Mouse (Mus musculus) CH12.LX (cell line): ENCODE results near the gene Hapln1. TPM values are rescaled to one million over a fixed set of nuclear protein-coding genes. Genes with fewer than 3 reads are reported as not detected.

Experiments
- DNase-seq: peaks from one replicate; pipeline ENCODE4 v3.0.0-alpha.2; 2013; ENCODE audit errors: extremely low read depth
- H3K27ac ChIP-seq: 2 replicates; pipeline ENCODE4 v1.5.1; 2012; ENCODE audit warnings: low read depth, mild to moderate bottlenecking, control low read depth, moderate library complexity; ENCODE audit not compliant: insufficient read depth
- H3K27me3 ChIP-seq: replicated peaks from 2 replicates; pipeline ENCODE3; 2012; ENCODE audit warnings: inconsistent platforms
- H3K36me3 ChIP-seq, 2 experiments: replicated peaks in 1 of 2; 2 replicates each; pipeline versions ENCODE3 to v1.6.1; 2012; ENCODE audit warnings: inconsistent platforms in 1 of 2, low read length in 1 of 2, mild to moderate bottlenecking in 1 of 2, mixed read lengths in 1 of 2, moderate library complexity in 1 of 2; ENCODE audit not compliant: control insufficient read depth in 1 of 2, insufficient read depth in 1 of 2
- H3K4me1 ChIP-seq, 2 experiments: 2 replicates each; pipeline ENCODE4 v1.6.1; 2012; ENCODE audit warnings: inconsistent platforms in 1 of 2, moderate library complexity in 1 of 2; ENCODE audit not compliant: insufficient read depth in 2 of 2, control insufficient read depth in 1 of 2
- H3K4me2 ChIP-seq: 2 replicates; pipeline ENCODE4 v1.6.1; 2012; ENCODE audit warnings: low read depth, mild to moderate bottlenecking, control low read depth; ENCODE audit not compliant: poor library complexity, insufficient read depth, severe bottlenecking
- H3K4me3 ChIP-seq, 3 experiments: fragments of 150-350 bp in 1 of 3; sonication (generic) in 1 of 3; replicated peaks in 1 of 3; 2 replicates each; pipeline versions ENCODE3 to v1.5.1; 2011 to 2012; ENCODE audit warnings: low read depth in 2 of 3, low read length in 2 of 3, mild to moderate bottlenecking in 2 of 3, moderate library complexity in 2 of 3, control low read depth in 1 of 3, improper control_type of control experiment in 1 of 3, inconsistent platforms in 1 of 3, mixed read lengths in 1 of 3; ENCODE audit not compliant: poor library complexity in 1 of 3
- H3K79me2 ChIP-seq: replicated peaks from 2 replicates; pipeline ENCODE4 v1.6.1; 2012; ENCODE audit warnings: mild to moderate bottlenecking, moderate library complexity; ENCODE audit not compliant: control insufficient read depth, poor library complexity, insufficient read depth, severe bottlenecking; ENCODE audit errors: extremely low read depth
- H3K9ac ChIP-seq: 2 replicates; pipeline ENCODE4 v1.6.1; 2012; ENCODE audit warnings: low read depth, mild to moderate bottlenecking, control low read depth, moderate library complexity; ENCODE audit not compliant: insufficient read depth
- H3K9me3 ChIP-seq: replicated peaks from 2 replicates; pipeline ENCODE3; 2012; ENCODE audit warnings: low read length, inconsistent platforms, mixed read lengths
- BHLHE40 ChIP-seq: IDR thresholded peaks from 2 replicates; pipeline ENCODE4 v1.6.1; 2011; ENCODE audit warnings: mild to moderate bottlenecking, low read depth, low read length, improper control_type of control experiment
- CHD2 ChIP-seq: IDR thresholded peaks from 2 replicates; pipeline ENCODE4 v1.6.1; 2011; ENCODE audit warnings: low read length, improper control_type of control experiment
- CTCF ChIP-seq, 2 experiments: IDR thresholded peaks in 1 of 2; conservative IDR thresholded peaks in 1 of 2; 2 replicates each; pipeline ENCODE4 v1.5.1; 2011 to 2012; ENCODE audit warnings: low read depth in 2 of 2, low read length in 2 of 2, improper control_type of control experiment in 1 of 2, inconsistent platforms in 1 of 2, mild to moderate bottlenecking in 1 of 2, moderate library complexity in 1 of 2
- ELF1 ChIP-seq: IDR thresholded peaks from 2 replicates; pipeline ENCODE4 v1.6.1; 2014; ENCODE audit warnings: low read depth, mild to moderate bottlenecking, inconsistent platforms, low read length, improper control_type of control experiment
- EP300 ChIP-seq: IDR thresholded peaks from 2 replicates; pipeline ENCODE4 v1.6.1; 2011; ENCODE audit warnings: low read length, improper control_type of control experiment
- ETS1 ChIP-seq: conservative IDR thresholded peaks from 2 replicates; pipeline ENCODE4 v1.6.1; 2012; ENCODE audit warnings: low read depth, mild to moderate bottlenecking, inconsistent platforms, low read length, improper control_type of control experiment, moderate library complexity
- GABPA ChIP-seq: IDR thresholded peaks from 2 replicates; pipeline ENCODE4 v1.6.1; 2012; ENCODE audit warnings: low read depth, low read length, improper control_type of control experiment, inconsistent platforms; ENCODE audit not compliant: insufficient replicate concordance
- HCFC1 ChIP-seq: IDR thresholded peaks from 2 replicates; pipeline ENCODE4 v1.6.1; 2012; ENCODE audit warnings: low read depth, mild to moderate bottlenecking, inconsistent platforms, low read length, improper control_type of control experiment
- IRF4 ChIP-seq: IDR thresholded peaks from 2 replicates; pipeline ENCODE4 v1.6.1; 2014; ENCODE audit warnings: low read depth, mild to moderate bottlenecking, inconsistent platforms, low read length, improper control_type of control experiment
- JUN ChIP-seq: IDR thresholded peaks from 2 replicates; pipeline ENCODE4 v1.6.1; 2011; ENCODE audit warnings: low read depth, mild to moderate bottlenecking, low read length, improper control_type of control experiment, moderate library complexity; ENCODE audit not compliant: insufficient read depth
- JUND ChIP-seq: conservative IDR thresholded peaks from 2 replicates; pipeline ENCODE4 v1.6.1; 2011; ENCODE audit warnings: low read depth, low read length, improper control_type of control experiment
- MAZ ChIP-seq: IDR thresholded peaks from 2 replicates; pipeline ENCODE4 v1.6.1; 2012; ENCODE audit warnings: low read depth, mild to moderate bottlenecking, inconsistent platforms, low read length, improper control_type of control experiment, moderate library complexity
- MEF2A ChIP-seq: IDR thresholded peaks from 2 replicates; pipeline ENCODE4 v1.6.1; 2014; ENCODE audit warnings: low read depth, mild to moderate bottlenecking, inconsistent platforms, low read length, improper control_type of control experiment, borderline replicate concordance
- MXI1 ChIP-seq: IDR thresholded peaks from 2 replicates; pipeline ENCODE4 v1.6.1; 2011; ENCODE audit warnings: mild to moderate bottlenecking, low read depth, low read length, improper control_type of control experiment
- MYC ChIP-seq: IDR thresholded peaks from 2 replicates; pipeline ENCODE4 v1.6.1; 2011; ENCODE audit warnings: low read depth, mild to moderate bottlenecking, improper control_type of control experiment, low read length
- NRF1 ChIP-seq: IDR thresholded peaks from 2 replicates; pipeline ENCODE4 v1.6.1; 2014; ENCODE audit warnings: low read depth, mild to moderate bottlenecking, inconsistent platforms, low read length, improper control_type of control experiment, moderate library complexity
- POLR2AphosphoS2 ChIP-seq: IDR thresholded peaks from 2 replicates; pipeline ENCODE4 v1.6.1; 2011; ENCODE audit warnings: low read depth, low read length, improper control_type of control experiment
- SMC3 ChIP-seq: IDR thresholded peaks from 2 replicates; pipeline ENCODE4 v1.6.1; 2011; ENCODE audit warnings: low read depth, low read length, improper control_type of control experiment
- TBP ChIP-seq: conservative IDR thresholded peaks from 2 replicates; pipeline ENCODE4 v1.6.1; 2011; ENCODE audit warnings: low read depth, low read length, improper control_type of control experiment
- UBTF ChIP-seq: IDR thresholded peaks from 2 replicates; pipeline ENCODE4 v1.6.1; 2012; ENCODE audit warnings: low read depth, mild to moderate bottlenecking, inconsistent platforms, low read length, improper control_type of control experiment, moderate library complexity
- USF1 ChIP-seq: IDR thresholded peaks from 2 replicates; pipeline ENCODE4 v1.6.1; 2014; ENCODE audit warnings: low read depth, mild to moderate bottlenecking, inconsistent platforms, low read length, improper control_type of control experiment
- USF2 ChIP-seq: conservative IDR thresholded peaks from 2 replicates; pipeline ENCODE4 v1.6.1; 2011; ENCODE audit warnings: low read depth, low read length, improper control_type of control experiment
- ZC3H11A ChIP-seq: IDR thresholded peaks from 2 replicates; pipeline ENCODE4 v1.6.1; 2012; ENCODE audit warnings: low read depth, mild to moderate bottlenecking, inconsistent platforms, low read length, improper control_type of control experiment
- ZKSCAN1 ChIP-seq: IDR thresholded peaks from 2 replicates; pipeline ENCODE4 v1.6.1; 2012; ENCODE audit warnings: low read depth, inconsistent platforms, low read length, improper control_type of control experiment, borderline replicate concordance
- ZNF384 ChIP-seq: IDR thresholded peaks from 2 replicates; pipeline ENCODE4 v1.6.1; 2012; ENCODE audit warnings: low read depth, low read length, improper control_type of control experiment, inconsistent platforms
- dilution Hi-C: fragments of 300-500 bp; cut with MboI; formaldehyde crosslinking; loops from 2 replicates; pipeline ENCODE4 v1.14.3; 2020; ENCODE audit warnings: low sequenced_read_pairs; ENCODE audit not compliant: extremely low pct_unique_long_range_greater_than_20kb, extremely low pct_ligation_motif_present
- in situ Hi-C: fragments of 300-500 bp; cut with MboI; formaldehyde crosslinking; loops from 3 replicates; pipeline ENCODE4 v1.14.3; 2019; ENCODE audit warnings: low sequenced_read_pairs, low pct_ligation_motif_present, low pct_unique_long_range_greater_than_20kb, mixed read lengths
- polyA plus RNA-seq: library from polyadenylated mRNA; unstranded; fragments of >175 nt; gene quantifications from 2 replicates; pipeline ENCODE4 v1.2.1, GENCODE M21; 2012; ENCODE audit warnings: low read depth; ENCODE audit not compliant: insufficient read length
- total RNA-seq, 2 experiments: library from RNA; depleted of rRNA; stranded (reverse); fragments of 300-350 nt in 1 of 2; fragments of >200 nt in 1 of 2; gene quantifications; 2 replicates each; pipeline ENCODE4 v1.2.3; 2012 to 2014

Hapln1 gene
- total and polyA plus RNA-seq, 3 experiments = 0.30 to 2.6 (median 0.46) TPM

DNA sequence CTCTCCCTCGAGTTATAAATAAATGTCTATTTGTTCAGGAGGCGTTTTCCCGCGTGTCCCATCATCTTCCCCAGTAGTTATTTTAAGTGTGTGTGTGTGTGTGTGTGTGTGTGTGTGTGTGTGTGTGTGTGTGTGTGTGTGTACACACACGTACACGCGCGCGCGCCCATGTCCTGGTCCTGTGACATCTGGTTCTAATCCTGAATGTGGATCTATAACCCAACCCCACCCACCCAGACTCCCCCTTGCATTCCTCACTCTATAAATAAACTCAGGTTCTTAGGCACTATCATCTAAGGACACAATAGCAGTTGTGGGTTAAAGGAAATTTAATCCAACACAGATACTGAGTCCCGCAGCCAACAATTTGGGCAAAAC, 280 bp downstream of the Hapln1 start:
- Histone ChIP-seq H3K36me3 (no peaks in the 10 kb centered on the region), H3K9me3 (no peaks in the 10 kb centered on the region), H3K27ac (no peak overlapping the region), H3K9ac (no peak overlapping the region), H3K4me3 (no peak overlapping the region), H3K4me1 (no peaks in the 10 kb centered on the region), H3K4me2 (no peak overlapping the region), H3K27me3 (no peaks in the 10 kb centered on the region), H3K79me2 (no peaks in the 10 kb centered on the region)
- TF ChIP-seq CTCF (conservative IDR thresholded peaks at IDR 0.05 in 1 of 2, IDR thresholded peaks at IDR 0.05 in 1 of 2; ENCODE audit: low read depth in 2 of 2, low read length in 2 of 2) (no peak), MEF2A (no peak), BHLHE40 (no peak), MXI1 (no peak), IRF4 (no peak), ELF1 (no peak), CHD2 (no peak), ZNF384 (no peak), EP300 (no peak), MAZ (no peak), SMC3 (no peak), MYC (no peak), JUN (no peak), JUND (no peak), GABPA (no peak)
- in situ Hi-C loops (no loop called here), dilution Hi-C loops (no loop called here)
- no peak for DNase-seq

DNA sequence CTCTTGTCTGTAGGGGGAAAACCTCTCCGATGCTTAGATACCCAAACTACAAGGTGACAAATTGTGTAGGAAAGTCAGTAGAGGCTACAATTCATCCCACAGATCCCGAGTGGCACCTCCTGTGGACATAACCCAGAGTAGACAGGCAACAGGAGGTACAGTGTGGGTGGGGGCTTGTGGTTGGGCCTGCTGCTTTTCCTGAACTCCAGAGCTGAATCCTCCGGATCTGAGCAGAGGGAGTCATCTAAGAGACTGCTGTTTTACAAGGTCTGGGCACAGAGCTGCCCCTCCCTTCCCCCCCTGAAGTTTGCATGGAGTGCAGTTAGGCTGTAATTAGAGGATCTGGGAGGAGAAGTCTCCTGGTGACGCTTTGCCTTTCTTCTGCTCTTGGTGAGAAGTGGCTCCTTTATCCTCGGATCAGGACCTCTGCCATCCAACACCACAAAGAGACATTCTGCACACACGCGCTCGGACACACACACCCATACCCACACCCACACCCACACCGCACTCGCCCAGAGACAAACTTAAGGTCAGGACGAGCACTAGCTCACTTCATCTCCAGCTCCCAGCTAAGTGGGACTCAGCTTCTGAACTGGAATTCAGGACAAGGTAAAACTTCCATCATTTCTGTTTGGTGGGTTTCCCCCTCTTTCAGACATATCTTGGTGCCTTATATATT, 846 bp downstream of the Hapln1 start:
- dilution Hi-C loops = no loop called here
- no peak overlapping the region for H3K4me2 ChIP-seq

More for the DNA sequence above, 846 bp downstream of the Hapln1 start:
- no peaks in the 10 kb centered on the region for H3K36me3 ChIP-seq
- no peaks in the 10 kb centered on the region for H3K27me3 ChIP-seq
- TF ChIP-seq UBTF (no peak), ZC3H11A (no peak), JUN (no peak), MAZ (no peak), TBP (no peak), CHD2 (no peak), ZNF384 (no peak), USF2 (no peak), POLR2AphosphoS2 (no peak), ETS1 (no peak), NRF1 (no peak), JUND (no peak), HCFC1 (no peak), ZKSCAN1 (no peak), USF1 (no peak)
- no peaks in the 10 kb centered on the region for H3K79me2 ChIP-seq
- H3K9ac ChIP-seq = no peak overlapping the region
- H3K4me3 ChIP-seq = no peak overlapping the region
- no peaks in the 10 kb centered on the region for H3K9me3 ChIP-seq
- in situ Hi-C loops = no loop called here
- no peaks in the 10 kb centered on the region for H3K4me1 ChIP-seq
- H3K27ac ChIP-seq = no peak overlapping the region
- DNase-seq = no peak
